Mouse (Mus musculus): ENCODE data around the gene Golt1b. TPM values are rescaled to one million over a fixed set of nuclear protein-coding genes. Genes with fewer than 3 reads are reported as not detected.
"Not testable (repeated sequence)": the region's sequence is repeated elsewhere in the genome, so short reads cannot be mapped to it uniquely, and the experiment has no call there.

Golt1b gene
- polyA plus RNA-seq, 1 experiment from 2014 or later, result 30.8 TPM

GRCm38 (mm10) chr6:142346181-142347110, 40.6 kb upstream of the Golt1b start:
- no peak overlapping the region for H3K27ac ChIP-seq (ENCODE audit: low read depth, low read length)
- H3K36me3 ChIP-seq (ENCODE audit: control insufficient read depth, insufficient read depth), result peaks cover 26% of the 10 kb centered on the region
- H3K9me3 ChIP-seq (ENCODE audit: control insufficient read depth), result no peaks in the 10 kb centered on the region
- peak overlapping the region; percentile 91 for H3K4me3 ChIP-seq (ENCODE audit: low read depth, low read length)
- H3K9ac ChIP-seq (ENCODE audit: low read depth, low read length), result peak overlapping the region; percentile 72; the same call in 1 of the 2 replicates
- H3K27me3 ChIP-seq (replicated peaks; ENCODE audit: control insufficient read depth, insufficient read depth, low read length), result no peaks in the 10 kb centered on the region
- WGBS, result 34% methylated on average over 12 of the region's 12 CpGs
- peak overlapping the region; percentile 66 for H3K4me2 ChIP-seq (replicated peaks; ENCODE audit: low read depth)
- H3K4me1 ChIP-seq (replicated peaks; ENCODE audit: control insufficient read depth, insufficient read depth, low read length), result no peaks in the 10 kb centered on the region
- TF ChIP-seq CTCF (IDR thresholded peaks at IDR 0.05; ENCODE audit: low read depth), result no peak
- peak; percentile 66 for ATAC-seq

- no peaks in the 10 kb centered on the region for H3K9me3 ChIP-seq (ENCODE audit: control insufficient read depth)
- H3K4me2 ChIP-seq (replicated peaks; ENCODE audit: low read depth), result no peak overlapping the region
- TF ChIP-seq CTCF (IDR thresholded peaks at IDR 0.05; ENCODE audit: low read depth), result no peak
- no peaks in the 10 kb centered on the region for H3K27me3 ChIP-seq (replicated peaks; ENCODE audit: control insufficient read depth, insufficient read depth, low read length)
- H3K9ac ChIP-seq (ENCODE audit: low read depth, low read length), result no peak overlapping the region
- H3K36me3 ChIP-seq (ENCODE audit: control insufficient read depth, insufficient read depth), result peaks cover 31% of the 10 kb centered on the region
- no peak overlapping the region for H3K4me3 ChIP-seq (ENCODE audit: low read depth, low read length)
- WGBS, result 63% methylated on average over 11 of the region's 11 CpGs
- no peaks in the 10 kb centered on the region for H3K4me1 ChIP-seq (replicated peaks; ENCODE audit: control insufficient read depth, insufficient read depth, low read length)
- no peak overlapping the region for H3K27ac ChIP-seq (ENCODE audit: low read depth, low read length)
- ATAC-seq, result no peak
Observed at GRCm38 (mm10) chr6:142347431-142348385, 39.3 kb upstream of the Golt1b start.

GRCm38 (mm10) chr6:142352099-142352498, 34.9 kb upstream of the Golt1b start:
- H3K27ac ChIP-seq (ENCODE audit: low read depth, low read length); H3K4me2 ChIP-seq (replicated peaks; ENCODE audit: low read depth); ATAC-seq; H3K9ac ChIP-seq (ENCODE audit: low read depth, low read length); H3K4me1 ChIP-seq (replicated peaks; ENCODE audit: control insufficient read depth, insufficient read depth, low read length); H3K4me3 ChIP-seq (ENCODE audit: low read depth, low read length); H3K27me3 ChIP-seq (replicated peaks; ENCODE audit: control insufficient read depth, insufficient read depth, low read length); H3K9me3 ChIP-seq (ENCODE audit: control insufficient read depth): not testable (repeated sequence)
- 67% methylated on average over 3 of the region's 3 CpGs for WGBS
- H3K36me3 ChIP-seq (ENCODE audit: control insufficient read depth, insufficient read depth), result peaks cover 48% of the 10 kb centered on the region

DNA sequence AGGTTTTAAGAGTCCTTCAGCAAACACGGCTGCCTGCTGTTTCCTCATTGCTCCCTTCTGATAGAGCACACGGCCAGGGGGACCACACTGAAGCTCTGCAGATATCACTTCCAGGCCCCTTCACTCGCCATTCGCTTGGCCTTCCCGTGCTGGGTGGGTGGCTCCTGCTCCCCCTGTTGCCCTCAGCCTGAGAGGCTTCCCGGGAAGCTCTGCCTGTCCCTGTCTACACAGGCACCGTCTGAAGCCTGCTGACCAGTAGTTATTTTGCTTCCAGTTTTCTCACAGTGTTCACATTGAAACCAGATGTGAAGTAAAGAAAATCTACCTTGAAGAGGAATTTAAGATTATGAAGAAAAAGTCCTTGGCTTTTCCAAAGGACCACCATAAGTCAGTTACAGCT, 29.9 kb upstream of the Golt1b start:
- Histone ChIP-seq H3K9me3 (ENCODE audit: control insufficient read depth) (no peaks in the 10 kb centered on the region), H3K4me3 (ENCODE audit: low read depth, low read length) (no peak overlapping the region), H3K4me2 (replicated peaks; ENCODE audit: low read depth) (no peak overlapping the region), H3K27me3 (replicated peaks; ENCODE audit: control insufficient read depth, insufficient read depth, low read length) (no peaks in the 10 kb centered on the region), H3K9ac (ENCODE audit: low read depth, low read length) (no peak overlapping the region), H3K27ac (ENCODE audit: low read depth, low read length) (no peak overlapping the region), H3K4me1 (replicated peaks; ENCODE audit: control insufficient read depth, insufficient read depth, low read length) (no peaks in the 10 kb centered on the region), H3K36me3 (ENCODE audit: control insufficient read depth, insufficient read depth) (peaks cover 56% of the 10 kb centered on the region)
- TF ChIP-seq CTCF (IDR thresholded peaks at IDR 0.05; ENCODE audit: low read depth), result no peak
- WGBS, result 70% methylated on average over 7 of the region's 7 CpGs
- ATAC-seq, result no peak

DNA sequence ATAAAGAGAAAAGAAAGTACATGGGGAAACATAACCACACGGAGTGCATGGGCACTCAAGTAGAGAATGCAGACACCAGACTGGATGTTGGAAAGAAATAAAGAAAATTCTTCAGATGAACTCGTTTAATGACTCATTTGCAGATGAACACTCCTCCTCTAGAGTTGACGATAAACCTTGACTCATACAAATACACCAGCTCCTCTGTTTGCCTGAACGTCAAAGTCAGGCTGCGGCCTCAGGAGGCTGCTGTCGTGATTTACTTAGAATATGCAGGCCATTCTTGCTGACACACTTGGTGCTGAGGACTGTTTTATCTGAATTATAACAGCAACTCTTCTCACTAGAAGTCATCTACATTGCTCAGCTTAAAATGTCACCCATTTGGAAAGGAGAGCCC, 25.0 kb upstream of the Golt1b start:
- Histone ChIP-seq H3K9ac (ENCODE audit: low read depth, low read length) (no peak overlapping the region), H3K4me3 (ENCODE audit: low read depth, low read length) (no peak overlapping the region), H3K9me3 (ENCODE audit: control insufficient read depth) (no peaks in the 10 kb centered on the region), H3K4me2 (replicated peaks; ENCODE audit: low read depth) (no peak overlapping the region), H3K36me3 (ENCODE audit: control insufficient read depth, insufficient read depth) (peaks cover 67% of the 10 kb centered on the region), H3K4me1 (replicated peaks; ENCODE audit: control insufficient read depth, insufficient read depth, low read length) (no peaks in the 10 kb centered on the region), H3K27ac (ENCODE audit: low read depth, low read length) (no peak overlapping the region), H3K27me3 (replicated peaks; ENCODE audit: control insufficient read depth, insufficient read depth, low read length) (no peaks in the 10 kb centered on the region)
- TF ChIP-seq CTCF (IDR thresholded peaks at IDR 0.05; ENCODE audit: low read depth), result no peak
- ATAC-seq, result no peak
- 94% methylated on average over 6 of the region's 6 CpGs for WGBS

- H3K4me1 ChIP-seq (replicated peaks; ENCODE audit: control insufficient read depth, insufficient read depth, low read length), result no peaks in the 10 kb centered on the region
- H3K27ac ChIP-seq (ENCODE audit: low read depth, low read length), result no peak overlapping the region
- peak; percentile 51 for TF ChIP-seq CTCF (IDR thresholded peaks at IDR 0.05; ENCODE audit: low read depth)
- H3K9ac ChIP-seq (ENCODE audit: low read depth, low read length), result no peak overlapping the region
- no peaks in the 10 kb centered on the region for H3K9me3 ChIP-seq (ENCODE audit: control insufficient read depth)
- H3K27me3 ChIP-seq (replicated peaks; ENCODE audit: control insufficient read depth, insufficient read depth, low read length), result no peaks in the 10 kb centered on the region
- H3K4me2 ChIP-seq (replicated peaks; ENCODE audit: low read depth), result no peak overlapping the region
- H3K36me3 ChIP-seq (ENCODE audit: control insufficient read depth, insufficient read depth), result peaks cover 73% of the 10 kb centered on the region
- H3K4me3 ChIP-seq (ENCODE audit: low read depth, low read length), result no peak overlapping the region
- WGBS, result 62% methylated on average over 9 of the region's 9 CpGs
- no peak for ATAC-seq
Observed at GRCm38 (mm10) chr6:142363019-142363576, 23.9 kb upstream of the Golt1b start.
